Mouse (Mus musculus): ENCODE data around the gene Akap6. TPM values are rescaled to one million over a fixed set of nuclear protein-coding genes. Genes with fewer than 3 reads are reported as not detected.
A peak's percentile ranks its signal among the peaks of the same experiment; 100 is the strongest.

The Akap6 gene
- polyA plus RNA-seq, 1 experiment from 2014 or later: 0.11 TPM

GRCm38 (mm10) chr12:53085789-53086188, 386.6 kb downstream of the Akap6 start:
- Histone ChIP-seq H3K4me3 (replicated peaks; ENCODE audit: low read depth, low read length) (no peak overlapping the region), H3K27me3 (ENCODE audit: insufficient read depth, low read length) (no peaks in the 10 kb centered on the region), H3K9me3 (replicated peaks; ENCODE audit: low read length) (no peaks in the 10 kb centered on the region), H3K4me2 (ENCODE audit: low read length) (no peak overlapping the region), H3K4me1 (replicated peaks; ENCODE audit: insufficient read depth, low read length) (no peaks in the 10 kb centered on the region), H3K36me3 (ENCODE audit: insufficient read depth, low read length) (no peaks in the 10 kb centered on the region), H3K9ac (ENCODE audit: low read depth, low read length) (no peak overlapping the region), H3K27ac (no peak overlapping the region)
- WGBS: 64% methylated on average over 3 of the region's 3 CpGs
- TF ChIP-seq CTCF (IDR thresholded peaks at IDR 0.05; ENCODE audit: low read depth): no peak
- DNase-seq (ENCODE audit: low spot score) (peak; percentile 22), ATAC-seq (replicated peaks; ENCODE audit: low FRiP score, low read depth) (no peak)

DNA sequence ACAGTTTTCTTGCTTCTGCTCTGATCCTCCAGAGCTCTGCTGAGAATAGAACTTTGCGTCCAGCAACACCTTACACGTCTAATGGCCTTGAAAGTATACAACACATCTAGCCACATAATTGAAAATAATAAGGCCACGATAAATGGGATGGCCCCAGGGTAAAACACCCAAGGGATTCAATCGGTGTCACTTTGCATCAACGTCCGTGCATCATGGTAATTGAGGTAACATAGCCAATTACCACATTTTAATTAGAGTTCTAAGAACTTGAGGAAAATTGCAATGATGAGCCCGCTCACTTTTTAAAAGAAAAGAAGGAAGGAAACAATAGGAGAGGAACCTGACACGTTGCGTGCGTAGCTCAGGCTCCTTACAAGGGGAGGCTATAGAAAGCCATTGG, 413.1 kb downstream of the Akap6 start:
- no peak for TF ChIP-seq CTCF (IDR thresholded peaks at IDR 0.05; ENCODE audit: low read depth)
- Histone ChIP-seq H3K4me3 (replicated peaks; ENCODE audit: low read depth, low read length) (no peak overlapping the region), H3K36me3 (ENCODE audit: insufficient read depth, low read length) (no peaks in the 10 kb centered on the region), H3K27me3 (ENCODE audit: insufficient read depth, low read length) (no peaks in the 10 kb centered on the region), H3K4me1 (replicated peaks; ENCODE audit: insufficient read depth, low read length) (no peaks in the 10 kb centered on the region), H3K27ac (no peak overlapping the region), H3K9me3 (replicated peaks; ENCODE audit: low read length) (no peaks in the 10 kb centered on the region), H3K9ac (ENCODE audit: low read depth, low read length) (no peak overlapping the region), H3K4me2 (ENCODE audit: low read length) (no peak overlapping the region)
- DNase-seq (ENCODE audit: low spot score) (no peak), ATAC-seq (replicated peaks; ENCODE audit: low FRiP score, low read depth) (no peak)
- WGBS: 91% methylated on average over 10 of the region's 10 CpGs

DNA sequence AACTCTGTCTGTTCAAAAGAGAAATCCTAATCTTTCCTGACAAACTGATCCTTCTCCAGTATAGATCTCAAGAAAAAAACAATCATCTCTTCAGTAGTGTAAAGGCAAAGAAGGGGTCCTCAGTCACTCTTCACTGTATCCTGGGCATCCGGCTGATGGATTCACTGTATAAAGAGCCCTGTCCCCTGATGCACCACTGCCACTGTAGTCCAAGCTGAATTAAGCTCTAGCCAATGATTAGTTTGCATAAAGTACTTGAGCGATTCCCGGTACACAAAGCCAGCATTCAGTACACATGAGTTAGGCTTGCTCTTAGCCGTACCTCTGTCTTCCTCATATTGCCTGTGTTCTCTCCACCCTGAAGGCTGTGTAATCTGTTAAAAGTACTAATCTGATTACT, 420.2 kb downstream of the Akap6 start:
- TF ChIP-seq CTCF (IDR thresholded peaks at IDR 0.05; ENCODE audit: low read depth): no peak
- WGBS: 56% methylated on average over 4 of the region's 4 CpGs
- H3K9ac ChIP-seq (ENCODE audit: low read depth, low read length): no peak overlapping the region
- H3K4me3 ChIP-seq (replicated peaks; ENCODE audit: low read depth, low read length): no peak overlapping the region
- no peaks in the 10 kb centered on the region for H3K36me3 ChIP-seq (ENCODE audit: insufficient read depth, low read length)
- no peak for ATAC-seq (replicated peaks; ENCODE audit: low FRiP score, low read depth)
- no peak for DNase-seq (ENCODE audit: low spot score)
- H3K4me1 ChIP-seq (replicated peaks; ENCODE audit: insufficient read depth, low read length): no peaks in the 10 kb centered on the region
- H3K4me2 ChIP-seq (ENCODE audit: low read length): no peak overlapping the region
- no peak overlapping the region for H3K27ac ChIP-seq
- H3K27me3 ChIP-seq (ENCODE audit: insufficient read depth, low read length): no peaks in the 10 kb centered on the region
- H3K9me3 ChIP-seq (replicated peaks; ENCODE audit: low read length): no peaks in the 10 kb centered on the region

DNA sequence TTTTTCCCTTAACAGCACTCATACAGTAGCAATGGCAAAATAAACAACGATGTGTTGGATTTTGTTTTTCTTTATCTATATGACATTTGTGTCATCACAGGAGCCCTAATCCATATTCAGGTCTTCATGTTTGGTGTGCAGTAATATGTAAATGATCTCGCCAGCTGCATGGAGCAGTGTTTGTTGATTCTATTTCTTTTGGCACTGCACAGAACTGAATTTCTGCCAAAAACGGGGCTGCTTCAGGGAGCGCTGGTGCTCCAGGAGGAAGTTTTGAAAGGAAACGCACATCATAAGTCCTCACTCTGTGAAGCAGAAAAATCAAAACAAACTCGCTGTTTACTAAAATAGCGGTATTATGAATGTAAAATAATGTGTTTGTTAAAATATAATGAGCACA, 424.9 kb downstream of the Akap6 start:
- no peaks in the 10 kb centered on the region for H3K36me3 ChIP-seq (ENCODE audit: insufficient read depth, low read length)
- TF ChIP-seq CTCF (IDR thresholded peaks at IDR 0.05; ENCODE audit: low read depth): no peak
- WGBS: 47% methylated on average over 7 of the region's 7 CpGs
- DNase-seq (ENCODE audit: low spot score) (peak; percentile 69), ATAC-seq (replicated peaks; ENCODE audit: low FRiP score, low read depth) (no peak)
- no peaks in the 10 kb centered on the region for H3K4me1 ChIP-seq (replicated peaks; ENCODE audit: insufficient read depth, low read length)
- H3K27ac ChIP-seq: no peak overlapping the region
- H3K27me3 ChIP-seq (ENCODE audit: insufficient read depth, low read length): no peaks in the 10 kb centered on the region
- 0 out of 2 replicates have a peak overlapping the region, but pooled peaks have one; percentile 9 for H3K4me2 ChIP-seq (ENCODE audit: low read length)
- no peak overlapping the region for H3K9ac ChIP-seq (ENCODE audit: low read depth, low read length)
- no peaks in the 10 kb centered on the region for H3K9me3 ChIP-seq (replicated peaks; ENCODE audit: low read length)
- H3K4me3 ChIP-seq (replicated peaks; ENCODE audit: low read depth, low read length): no peak overlapping the region

DNA sequence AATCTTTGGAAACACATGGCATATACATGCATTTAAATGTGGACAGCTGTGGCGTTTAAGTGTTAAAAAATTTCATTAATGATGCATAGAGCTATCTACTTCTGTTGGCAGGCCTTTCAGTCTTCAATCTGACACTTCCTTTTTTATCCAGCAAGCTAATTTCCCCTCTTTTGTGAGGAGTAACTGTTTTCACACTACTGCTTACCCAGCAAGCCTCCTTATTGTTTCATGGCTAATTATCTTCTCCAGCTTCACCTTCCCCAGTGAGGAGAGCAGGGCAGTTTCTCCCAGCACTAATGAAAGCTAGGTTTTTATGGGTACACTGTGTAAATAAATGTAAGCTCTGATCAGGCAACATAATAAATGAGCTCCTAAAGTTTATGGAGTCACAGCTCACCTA, 425.5 kb downstream of the Akap6 start:
- no peak for TF ChIP-seq CTCF (IDR thresholded peaks at IDR 0.05; ENCODE audit: low read depth)
- H3K36me3 ChIP-seq (ENCODE audit: insufficient read depth, low read length): no peaks in the 10 kb centered on the region
- DNase-seq (ENCODE audit: low spot score): no peak
- no peak overlapping the region for H3K4me2 ChIP-seq (ENCODE audit: low read length)
- no peak overlapping the region for H3K9ac ChIP-seq (ENCODE audit: low read depth, low read length)
- 37% methylated on average over 1 of the region's 1 CpGs for WGBS
- no peak overlapping the region for H3K4me3 ChIP-seq (replicated peaks; ENCODE audit: low read depth, low read length)
- no peak overlapping the region for H3K27ac ChIP-seq
- no peaks in the 10 kb centered on the region for H3K4me1 ChIP-seq (replicated peaks; ENCODE audit: insufficient read depth, low read length)
- H3K27me3 ChIP-seq (ENCODE audit: insufficient read depth, low read length): no peaks in the 10 kb centered on the region
- H3K9me3 ChIP-seq (replicated peaks; ENCODE audit: low read length): no peaks in the 10 kb centered on the region
- ATAC-seq (replicated peaks; ENCODE audit: low FRiP score, low read depth): no peak

DNA sequence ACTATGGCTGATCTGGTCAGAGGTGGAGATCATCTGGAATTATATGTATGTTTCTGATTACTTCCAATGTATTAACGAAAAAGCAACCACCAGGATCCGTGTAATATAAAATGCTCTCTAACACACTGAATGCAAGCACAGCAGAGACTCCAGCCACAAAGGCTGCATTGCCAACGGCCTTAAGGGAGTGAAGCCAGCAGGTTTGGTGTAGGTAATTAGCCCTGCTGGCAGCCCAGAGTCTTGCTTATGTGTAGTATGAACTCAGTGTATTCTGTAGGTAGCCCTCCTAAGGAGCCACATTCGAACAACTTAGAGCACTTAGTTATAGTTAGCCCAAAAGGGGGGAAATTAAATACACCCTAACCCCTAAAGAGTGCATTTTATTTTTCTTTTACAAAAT, 426.1 kb downstream of the Akap6 start:
- TF ChIP-seq CTCF (IDR thresholded peaks at IDR 0.05; ENCODE audit: low read depth): no peak
- WGBS: 73% methylated on average over 4 of the region's 4 CpGs

GRCm38 (mm10) chr12:53134196-53134595, 435.0 kb downstream of the Akap6 start:
- Histone ChIP-seq H3K27ac (no peak overlapping the region), H3K27me3 (ENCODE audit: insufficient read depth, low read length) (no peaks in the 10 kb centered on the region), H3K4me2 (ENCODE audit: low read length) (no peak overlapping the region), H3K4me1 (replicated peaks; ENCODE audit: insufficient read depth, low read length) (no peaks in the 10 kb centered on the region), H3K36me3 (ENCODE audit: insufficient read depth, low read length) (no peaks in the 10 kb centered on the region), H3K9me3 (replicated peaks; ENCODE audit: low read length) (no peaks in the 10 kb centered on the region), H3K4me3 (replicated peaks; ENCODE audit: low read depth, low read length) (no peak overlapping the region), H3K9ac (ENCODE audit: low read depth, low read length) (no peak overlapping the region)
- DNase-seq (ENCODE audit: low spot score): no peak
- WGBS: 67% methylated on average over 2 of the region's 2 CpGs
- no peak for ATAC-seq (replicated peaks; ENCODE audit: low FRiP score, low read depth)
- no peak for TF ChIP-seq CTCF (IDR thresholded peaks at IDR 0.05; ENCODE audit: low read depth)

More for the DNA sequence above, 426.1 kb downstream of the Akap6 start:
- Histone ChIP-seq H3K4me3 (replicated peaks; ENCODE audit: low read depth, low read length) (no peak overlapping the region), H3K9me3 (replicated peaks; ENCODE audit: low read length) (no peaks in the 10 kb centered on the region), H3K4me2 (ENCODE audit: low read length) (no peak overlapping the region), H3K27ac (no peak overlapping the region), H3K9ac (ENCODE audit: low read depth, low read length) (no peak overlapping the region), H3K36me3 (ENCODE audit: insufficient read depth, low read length) (no peaks in the 10 kb centered on the region), H3K27me3 (ENCODE audit: insufficient read depth, low read length) (no peaks in the 10 kb centered on the region), H3K4me1 (replicated peaks; ENCODE audit: insufficient read depth, low read length) (no peaks in the 10 kb centered on the region)
- DNase-seq (ENCODE audit: low spot score): no peak
- no peak for ATAC-seq (replicated peaks; ENCODE audit: low FRiP score, low read depth)
